Mouse (Mus musculus): ENCODE data around the gene Caml.

Caml gene

GRCm38 (mm10) chr13:55593254-55593747 is 29.5 kb upstream of the Caml start:
- peak overlapping the region; percentile 98 for H3K4me3 ChIP-seq (replicated peaks; ENCODE audit: low read length)
- H3K9me3 ChIP-seq (ENCODE audit: low read length): no peaks in the 10 kb centered on the region
- peaks cover 48% of the 10 kb centered on the region for H3K4me1 ChIP-seq (replicated peaks; ENCODE audit: low read depth, low read length)
- TF ChIP-seq CTCF (conservative IDR thresholded peaks at IDR 0.05; ENCODE audit: low read length): no peak
- H3K27me3 ChIP-seq (ENCODE audit: insufficient read depth, low read length): no peaks in the 10 kb centered on the region
- H3K36me3 ChIP-seq (ENCODE audit: insufficient read depth, low read length): peaks cover 44% of the 10 kb centered on the region

GRCm38 (mm10) chr13:55595375-55595774 is 27.4 kb upstream of the Caml start:
- no peak for TF ChIP-seq NANOG (IDR thresholded peaks at IDR 0.05; ENCODE audit: borderline replicate concordance, low read length)
- TF ChIP-seq CTCF (conservative IDR thresholded peaks at IDR 0.05; ENCODE audit: low read length): no peak
- TF ChIP-seq POU5F1 (IDR thresholded peaks at IDR 0.05; ENCODE audit: borderline replicate concordance, low read length): no peak
- Histone ChIP-seq H3K9me3 (ENCODE audit: low read length) (no peaks in the 10 kb centered on the region), H3K4me1 (replicated peaks; ENCODE audit: low read depth, low read length) (peaks cover 56% of the 10 kb centered on the region), H3K36me3 (ENCODE audit: insufficient read depth, low read length) (peaks cover 46% of the 10 kb centered on the region), H3K27me3 (ENCODE audit: insufficient read depth, low read length) (no peaks in the 10 kb centered on the region), H3K4me3 (replicated peaks; ENCODE audit: low read length) (0 out of 2 replicates have a peak overlapping the region, but pooled peaks have one; percentile 13)

DNA sequence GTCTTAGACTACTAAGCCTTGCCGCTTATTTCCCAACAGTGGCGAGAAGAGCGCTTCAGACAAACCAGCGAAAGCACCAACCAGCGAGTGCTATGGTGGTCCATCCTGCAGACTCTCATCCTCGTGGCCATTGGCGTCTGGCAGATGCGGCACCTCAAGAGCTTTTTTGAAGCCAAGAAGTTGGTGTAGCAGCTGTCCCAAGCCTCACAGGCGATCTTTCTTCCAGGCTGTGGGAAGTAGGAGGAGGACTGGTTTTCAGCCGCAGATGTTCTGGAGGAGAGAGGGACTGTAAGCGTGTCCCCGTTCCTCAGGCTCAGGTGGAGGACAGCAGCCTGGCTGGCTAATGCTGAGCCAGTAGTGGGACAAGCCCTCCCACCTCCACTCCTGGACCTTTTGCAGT is 26.0 kb upstream of the Caml start:
- Histone ChIP-seq H3K4me3 (replicated peaks; ENCODE audit: low read length) (no peak overlapping the region), H3K9me3 (ENCODE audit: low read length) (no peaks in the 10 kb centered on the region), H3K4me1 (replicated peaks; ENCODE audit: low read depth, low read length) (peaks cover 62% of the 10 kb centered on the region), H3K27me3 (ENCODE audit: insufficient read depth, low read length) (no peaks in the 10 kb centered on the region), H3K36me3 (ENCODE audit: insufficient read depth, low read length) (peaks cover 46% of the 10 kb centered on the region)
- TF ChIP-seq NANOG (IDR thresholded peaks at IDR 0.05; ENCODE audit: borderline replicate concordance, low read length) (no peak), CTCF (conservative IDR thresholded peaks at IDR 0.05; ENCODE audit: low read length) (no peak), POU5F1 (IDR thresholded peaks at IDR 0.05; ENCODE audit: borderline replicate concordance, low read length) (no peak)

- TF ChIP-seq POU5F1 (IDR thresholded peaks at IDR 0.05; ENCODE audit: borderline replicate concordance, low read length): no peak
- H3K4me3 ChIP-seq (replicated peaks; ENCODE audit: low read length): peak within 1 kb of the TSS; percentile 98
- H3K4me1 ChIP-seq (replicated peaks; ENCODE audit: low read depth, low read length): peaks cover 65% of the 10 kb centered on the region
- H3K27me3 ChIP-seq (ENCODE audit: insufficient read depth, low read length): no peaks in the 10 kb centered on the region
- peaks cover 57% of the 10 kb centered on the region for H3K36me3 ChIP-seq (ENCODE audit: insufficient read depth, low read length)
- no peaks in the 10 kb centered on the region for H3K9me3 ChIP-seq (ENCODE audit: low read length)
These were observed 23.0 kb upstream of the Caml start, which contains the start of gene B4galt7 for GRCm38 (mm10) chr13:55599566-55600540. Gene B4galt7, plus strand, starts transcription at chr13:55599896.

GRCm38 (mm10) chr13:55600657-55601056 is 22.1 kb upstream of the Caml start:
- peaks cover 49% of the 10 kb centered on the region for H3K36me3 ChIP-seq (ENCODE audit: insufficient read depth, low read length)
- no peaks in the 10 kb centered on the region for H3K9me3 ChIP-seq (ENCODE audit: low read length)
- H3K4me1 ChIP-seq (replicated peaks; ENCODE audit: low read depth, low read length): peaks cover 57% of the 10 kb centered on the region
- TF ChIP-seq CTCF (conservative IDR thresholded peaks at IDR 0.05; ENCODE audit: low read length) (no peak), POU5F1 (IDR thresholded peaks at IDR 0.05; ENCODE audit: borderline replicate concordance, low read length) (no peak), NANOG (IDR thresholded peaks at IDR 0.05; ENCODE audit: borderline replicate concordance, low read length) (no peak)
- peak overlapping the region; percentile 98 for H3K4me3 ChIP-seq (replicated peaks; ENCODE audit: low read length)
- no peaks in the 10 kb centered on the region for H3K27me3 ChIP-seq (ENCODE audit: insufficient read depth, low read length)

- peaks cover 39% of the 10 kb centered on the region for H3K36me3 ChIP-seq (ENCODE audit: insufficient read depth, low read length)
These were observed 21.2 kb upstream of the Caml start for GRCm38 (mm10) chr13:55601611-55602010.

DNA sequence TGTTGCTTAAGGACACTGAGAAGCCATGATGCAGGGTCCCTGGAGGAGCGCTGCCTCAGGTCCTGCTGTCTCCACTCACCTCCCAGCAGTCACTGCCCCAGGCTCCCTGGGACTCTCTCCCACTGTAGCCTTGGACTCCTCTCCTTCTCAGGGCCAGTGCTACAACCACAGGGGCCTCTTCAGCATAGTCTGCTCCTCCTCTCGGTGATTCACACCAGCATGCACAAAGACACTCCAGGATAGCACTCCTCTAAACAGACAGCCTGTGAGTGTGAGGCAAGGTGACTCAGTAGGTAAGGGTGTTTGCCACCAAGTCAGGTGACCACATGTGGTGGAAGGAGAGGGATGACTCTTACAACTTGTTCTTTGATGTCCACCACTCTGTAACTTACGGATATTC is 18.2 kb upstream of the Caml start:
- Histone ChIP-seq H3K4me1 (replicated peaks; ENCODE audit: low read depth, low read length) (peaks cover 75% of the 10 kb centered on the region), H3K27me3 (ENCODE audit: insufficient read depth, low read length) (no peaks in the 10 kb centered on the region), H3K9me3 (ENCODE audit: low read length) (no peaks in the 10 kb centered on the region), H3K36me3 (ENCODE audit: insufficient read depth, low read length) (peaks cover 50% of the 10 kb centered on the region), H3K4me3 (replicated peaks; ENCODE audit: low read length) (0 out of 2 replicates have a peak overlapping the region, but pooled peaks have one; percentile 43)
- TF ChIP-seq NANOG (IDR thresholded peaks at IDR 0.05; ENCODE audit: borderline replicate concordance, low read length) (no peak), POU5F1 (IDR thresholded peaks at IDR 0.05; ENCODE audit: borderline replicate concordance, low read length) (no peak), CTCF (conservative IDR thresholded peaks at IDR 0.05; ENCODE audit: low read length) (no peak)

More at GRCm38 (mm10) chr13:55601611-55602010, 21.2 kb upstream of the Caml start:
- Histone ChIP-seq H3K4me1 (replicated peaks; ENCODE audit: low read depth, low read length) (peaks cover 57% of the 10 kb centered on the region), H3K27me3 (ENCODE audit: insufficient read depth, low read length) (no peaks in the 10 kb centered on the region), H3K4me3 (replicated peaks; ENCODE audit: low read length) (no peak overlapping the region), H3K9me3 (ENCODE audit: low read length) (no peaks in the 10 kb centered on the region)
- TF ChIP-seq CTCF (conservative IDR thresholded peaks at IDR 0.05; ENCODE audit: low read length): peak; percentile 98
- TF ChIP-seq NANOG (IDR thresholded peaks at IDR 0.05; ENCODE audit: borderline replicate concordance, low read length): no peak
- no peak for TF ChIP-seq POU5F1 (IDR thresholded peaks at IDR 0.05; ENCODE audit: borderline replicate concordance, low read length)

- Histone ChIP-seq H3K27me3 (ENCODE audit: insufficient read depth, low read length) (no peaks in the 10 kb centered on the region), H3K36me3 (ENCODE audit: insufficient read depth, low read length) (peaks cover 57% of the 10 kb centered on the region)
- TF ChIP-seq CTCF (conservative IDR thresholded peaks at IDR 0.05; ENCODE audit: low read length) (no peak), NANOG (IDR thresholded peaks at IDR 0.05; ENCODE audit: borderline replicate concordance, low read length) (no peak), POU5F1 (IDR thresholded peaks at IDR 0.05; ENCODE audit: borderline replicate concordance, low read length) (no peak)
These were observed 15.7 kb upstream of the Caml start for GRCm38 (mm10) chr13:55606899-55607623.

More at GRCm38 (mm10) chr13:55606899-55607623, 15.7 kb upstream of the Caml start:
- Histone ChIP-seq H3K4me1 (replicated peaks; ENCODE audit: low read depth, low read length) (peaks cover 67% of the 10 kb centered on the region), H3K9me3 (ENCODE audit: low read length) (no peaks in the 10 kb centered on the region), H3K4me3 (replicated peaks; ENCODE audit: low read length) (no peak overlapping the region)
